Mouse (Mus musculus): ENCODE data around the gene Opcml.

DNA sequence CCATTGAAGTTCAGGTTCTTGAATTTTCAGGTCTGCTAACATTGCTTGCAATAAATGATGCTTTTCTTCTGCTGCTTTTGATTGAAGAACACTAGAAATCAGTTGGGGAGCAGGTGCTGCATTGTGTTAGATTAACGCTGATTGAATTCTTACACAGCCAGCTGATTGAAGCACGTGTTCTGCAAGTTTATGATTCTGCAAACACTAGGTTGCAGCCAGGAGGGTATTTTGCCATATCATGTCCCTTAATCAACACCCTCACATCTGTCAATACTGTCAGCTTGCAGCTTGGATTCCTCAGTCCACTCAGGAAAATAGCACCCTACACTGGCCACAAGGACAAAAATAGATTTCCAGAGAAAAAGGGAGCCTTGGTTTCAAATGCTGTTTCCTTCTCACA is 853.5 kb downstream of the Opcml start:
- no peak for TF ChIP-seq CTCF (IDR thresholded peaks at IDR 0.05; ENCODE audit: borderline replicate concordance, insufficient read depth, low read length)
- TF ChIP-seq POLR2A (IDR thresholded peaks at IDR 0.05; ENCODE audit: low read depth, low read length), result no peak

Data from embryonic fibroblast, embryonic 13.5 days (primary cell).